Mouse (Mus musculus) bone marrow macrophage, adult 2 months (primary cell): ENCODE results near the gene Zbed4.

Experiments used
- CTCF ChIP-seq: IDR thresholded peaks from 2 replicates; pipeline ENCODE4 v1.5.1; 2012; ENCODE audit warnings: low read depth, mild to moderate bottlenecking, low read length, moderate library complexity
- POLR2A ChIP-seq: IDR thresholded peaks from 2 replicates; pipeline ENCODE4 v1.6.1; 2012; ENCODE audit warnings: mild to moderate bottlenecking, low read depth, low read length, borderline replicate concordance

DNA sequence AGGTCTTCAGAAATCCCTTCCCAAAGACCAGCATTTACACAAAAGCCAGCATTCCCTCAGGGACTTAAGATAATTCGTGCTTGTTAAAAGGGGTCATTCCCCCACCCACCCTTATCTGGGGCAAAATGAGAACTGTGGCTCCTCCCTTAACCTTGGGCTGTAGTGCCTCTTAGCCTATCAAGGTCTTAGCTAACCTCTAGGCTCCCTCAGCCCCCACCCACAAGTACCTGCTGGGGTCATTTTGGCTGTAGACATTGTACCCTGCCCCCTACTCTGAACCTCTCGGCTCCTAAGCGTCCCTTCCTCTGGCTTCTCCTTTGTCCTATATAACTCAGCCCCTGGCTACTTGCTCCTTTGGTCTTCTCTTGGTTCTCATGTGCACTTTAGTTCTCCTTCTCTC is 5.5 kb upstream of the Zbed4 start:
- no peak for TF ChIP-seq CTCF
- no peak for TF ChIP-seq POLR2A
